Mouse (Mus musculus) left cerebral cortex, adult 8-10 months (tissue): Measurements from ENCODE around the gene Sort1. TPM values are rescaled to one million over a fixed set of nuclear protein-coding genes. Genes with fewer than 3 reads are reported as not detected.

Experiments used
- total RNA-seq, 4 experiments: library from RNA; stranded (reverse); gene quantifications; 2 replicates each; pipeline ENCODE4 v1.2.4; 2022

The Sort1 gene
- total RNA-seq, 4 experiments from 2014 or later: 273 to 299 (median 284) TPM

Other genes starting within 250 kb of the Sort1 start
- gene Gstm4, start 239.2 kb upstream of the Sort1 start, total RNA-seq: 10 to 100 TPM in 3 of 4 experiments, 1 to 10 TPM in 1; 10.0 to 12.6 (median 11.2) TPM
- 10 to 100 TPM; 56.4 to 61.4 (median 58.1) TPM for gene Ampd2, start 197.4 kb upstream of the Sort1 start, total RNA-seq
- gene Gnat2, start 191.3 kb upstream of the Sort1 start, total RNA-seq: under 1 TPM in 2 of 4 experiments, not detected in 2; 0.21 to 0.46 TPM
- gene Gnai3, start 137.9 kb upstream of the Sort1 start, total RNA-seq: 10 to 100 TPM; 25.0 to 28.1 (median 25.9) TPM
- gene Gpr61, start 129.2 kb upstream of the Sort1 start, total RNA-seq: 10 to 100 TPM; 15.0 to 20.1 (median 18.2) TPM
- gene Amigo1, start 97.7 kb upstream of the Sort1 start, total RNA-seq: 10 to 100 TPM; 68.5 to 81.5 (median 72.9) TPM
- gene Cyb561d1, start 82.9 kb upstream of the Sort1 start, total RNA-seq: 10 to 100 TPM; 17.8 to 19.6 (median 18.2) TPM
- 10 to 100 TPM; 21.3 to 28.4 (median 25.4) TPM for gene Atxn7l2, start 73.1 kb upstream of the Sort1 start, total RNA-seq
- 1 to 10 TPM; 1.5 to 2.2 (median 1.8) TPM for gene Sypl2, start 57.4 kb upstream of the Sort1 start, total RNA-seq
- gene Psma5, start 27.2 kb upstream of the Sort1 start, total RNA-seq: 10 to 100 TPM; 73.0 to 80.5 (median 79.0) TPM
- not detected for gene Mybphl, start 80.8 kb downstream of the Sort1 start, total RNA-seq
- 10 to 100 TPM; 11.1 to 13.8 (median 11.7) TPM for gene Psrc1, start 99.8 kb downstream of the Sort1 start, total RNA-seq
- gene Celsr2, start 131.5 kb downstream of the Sort1 start, total RNA-seq: 100 to 1,000 TPM; 145 to 152 (median 149) TPM
- 100 to 1,000 TPM; 234 to 244 (median 236) TPM for gene Sars, start 161.1 kb downstream of the Sort1 start, total RNA-seq